ENCODE assay signal across 9 mouse cellular contexts in the genomic region with DNA sequence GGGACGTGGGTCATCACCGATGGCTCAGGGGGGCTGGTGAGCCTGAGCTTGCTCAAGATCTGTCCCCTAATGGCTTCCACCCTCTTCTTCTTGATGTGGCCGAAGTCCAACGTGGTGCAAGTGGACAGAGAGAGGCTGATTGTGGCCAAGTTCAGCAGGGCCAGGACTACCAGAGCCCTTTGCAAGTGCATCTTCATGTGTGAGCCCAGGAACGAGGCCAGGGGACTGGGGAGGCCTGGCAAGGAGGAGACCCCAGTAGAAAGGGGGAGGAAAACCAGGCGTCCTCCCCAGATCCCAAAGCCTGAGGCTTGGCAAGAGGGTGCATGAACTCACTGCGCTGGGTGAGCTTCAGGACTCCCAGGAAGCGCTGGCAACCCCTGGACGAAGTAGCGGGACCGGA. TPM values are rescaled to one million over a fixed set of nuclear protein-coding genes. Genes with fewer than 3 reads are reported as not detected.
DNase-seq lines count a peak whose midpoint lies in the region; ATAC-seq lines count a peak whose summit lies in the region.
"Had no signal": no experiment of that assay in that cellular context is flagged by ENCODE, and none has a peak within 500 bp of the region (broad histone marks: within the 10 kb centered on the region; RNA-seq: fewer than 3 reads in every experiment).

No protein-coding gene starts in this region.

- H3K4me2 ChIP-seq in heart, embryonic 11.5 days, result peak overlapping the region; percentile 88
- peak overlapping the region; percentile 87 for H3K4me2 ChIP-seq in forebrain, embryonic 15.5 days (replicated peaks)
- peak overlapping the region; percentile 71 for H3K4me2 ChIP-seq in liver, embryonic 12.5 days

- no peaks in the 10 kb centered on the region for H3K9me3 ChIP-seq in heart, embryonic 11.5 days (replicated peaks; ENCODE audit: control insufficient read depth, low read length)
- no peaks in the 10 kb centered on the region for H3K9me3 ChIP-seq in forebrain, embryonic 15.5 days
- no peaks in the 10 kb centered on the region for H3K9me3 ChIP-seq in liver, embryonic 12.5 days (replicated peaks)
- H3K9me3 ChIP-seq: G1E had no signal

- peak overlapping the region; percentile 84 for H3K9ac ChIP-seq in heart, embryonic 11.5 days (ENCODE audit: low read depth, low read length)
- peak overlapping the region; percentile 50 for H3K9ac ChIP-seq in forebrain, embryonic 15.5 days (replicated peaks)
- H3K9ac ChIP-seq in liver, embryonic 12.5 days, result no peak overlapping the region

- no peak for ATAC-seq in heart, embryonic 11.5 days (replicated peaks; ENCODE audit: insufficient number of reproducible peaks, low FRiP score, low TSS enrichment)
- ATAC-seq in forebrain, embryonic 15.5 days (replicated peaks), result no peak
- ATAC-seq in liver, embryonic 12.5 days, result no peak
- ATAC-seq in erythroid progenitor cell, adult 5-6 weeks (replicated peaks; ENCODE audit: low FRiP score, poor library complexity, severe bottlenecking), result no peak

- no peaks in the 10 kb centered on the region for H3K36me3 ChIP-seq in heart, embryonic 11.5 days (ENCODE audit: control insufficient read depth, insufficient read depth, low read length)
- H3K36me3 ChIP-seq in forebrain, embryonic 15.5 days, result no peaks in the 10 kb centered on the region
- H3K36me3 ChIP-seq in liver, embryonic 12.5 days, result no peaks in the 10 kb centered on the region
- H3K36me3 ChIP-seq: G1E had no signal

- peak overlapping the region; percentile 60 for H3K4me3 ChIP-seq in heart, embryonic 11.5 days (ENCODE audit: low read depth, low read length)
- peak overlapping the region; percentile 48 for H3K4me3 ChIP-seq in forebrain, embryonic 15.5 days
- peak overlapping the region; percentile 50 for H3K4me3 ChIP-seq in liver, embryonic 12.5 days

- peaks cover 15% of the 10 kb centered on the region for H3K4me1 ChIP-seq in heart, embryonic 11.5 days (ENCODE audit: control insufficient read depth, insufficient read depth, low read length)
- H3K4me1 ChIP-seq in forebrain, embryonic 15.5 days, result peaks cover 30% of the 10 kb centered on the region
- H3K4me1 ChIP-seq in liver, embryonic 12.5 days, result peaks cover under 1% of the 10 kb centered on the region; the same call in 1 of the 2 replicates

- intact Hi-C loops in left cerebral cortex, postnatal 25 days (cut with DNase I), result loop anchor here (2.0 to 10.0 kb wide), 5 partner anchors 55 to 333 kb away; partner anchors contain the start of gene Flvcr2

- no peak for DNase-seq in heart, adult 18-20 months
- peak; percentile 50 for DNase-seq in NIH3T3 (ENCODE audit: low read depth)
- peak; percentile 51 for DNase-seq in testis, postnatal 10 days (ENCODE audit: low spot score)
- DNase-seq in left cerebral cortex, postnatal 25 days (ENCODE audit: low spot score in 2 of 2), result no peak

- H3K27me3 ChIP-seq in heart, embryonic 11.5 days (ENCODE audit: control insufficient read depth, insufficient read depth, low read length), result peaks cover 2% of the 10 kb centered on the region; the same call in 1 of the 2 replicates
- H3K27me3 ChIP-seq in forebrain, embryonic 15.5 days, result peaks cover 4% of the 10 kb centered on the region; the same call in 1 of the 2 replicates
- peaks cover 77% of the 10 kb centered on the region for H3K27me3 ChIP-seq in liver, embryonic 12.5 days (replicated peaks)

- H3K27ac ChIP-seq in heart, embryonic 11.5 days (ENCODE audit: low read depth, low read length), result peak overlapping the region; percentile 22; the same call in 1 of the 2 replicates
- H3K27ac ChIP-seq in forebrain, embryonic 15.5 days (replicated peaks), result peak overlapping the region; percentile 44; the same call in 1 of the 2 replicates
- H3K27ac ChIP-seq in liver, embryonic 12.5 days, result no peak overlapping the region

- WGBS in heart, embryonic 11.5 days (ENCODE audit: insufficient replicate concordance), result 30% methylated on average over 11 of the region's 11 CpGs
- 21% methylated on average over 11 of the region's 11 CpGs for WGBS in forebrain, embryonic 15.5 days
- 39% methylated on average over 11 of the region's 11 CpGs for WGBS in liver, embryonic 12.5 days (ENCODE audit: insufficient replicate concordance)

RNA-seq across cellular contexts. Expression of gene Tgfb3, which starts 1.1 kb away (rescaled TPM):
- 9.2 and 11.8 TPM in 2 replicates for polyA plus RNA-seq in heart, embryonic 11.5 days (2014; fragmentation: Nextera tagmentation; extraction: Ambion mirVana)
- 10 to 100 TPM; 13.1 to 13.5 TPM for total RNA-seq in heart, adult 18-20 months (2021)
- 7.7 and 7.9 TPM in 2 replicates for polyA plus RNA-seq in forebrain, embryonic 15.5 days (2015; fragmentation: Nextera tagmentation; extraction: Ambion mirVana)
- 6.1 and 9.9 TPM in 2 replicates for polyA plus RNA-seq in liver, embryonic 12.5 days (2016; fragmentation: Nextera tagmentation; extraction: Ambion mirVana)
- total RNA-seq in erythroid progenitor cell, adult 5-6 weeks (2015; ENCODE audit: low replicate concordance), result not detected in 2 replicates
- not detected in 2 replicates for total RNA-seq in erythroid progenitor cell, adult 5-6 weeks (2017; ENCODE audit: low replicate concordance)
- 10 to 100 TPM; 13.9 to 15.2 TPM for total RNA-seq in left cerebral cortex, postnatal 25 days (2021)

RNA-seq across cellular contexts. Expression of gene Ift43, which starts 4.6 kb away (rescaled TPM):
- 113 and 124 TPM in 2 replicates for polyA plus RNA-seq in heart, embryonic 11.5 days (2014; fragmentation: Nextera tagmentation; extraction: Ambion mirVana)
- total RNA-seq in heart, adult 18-20 months (2021), result 10 to 100 TPM; 21.5 to 23.9 TPM
- polyA plus RNA-seq in forebrain, embryonic 15.5 days (2015; fragmentation: Nextera tagmentation; extraction: Ambion mirVana), result 74.6 and 82.8 TPM in 2 replicates
- 12.3 and 12.9 TPM in 2 replicates for polyA plus RNA-seq in liver, embryonic 12.5 days (2016; fragmentation: Nextera tagmentation; extraction: Ambion mirVana)
- not detected in 2 replicates for total RNA-seq in erythroid progenitor cell, adult 5-6 weeks (2015; ENCODE audit: low replicate concordance)
- total RNA-seq in erythroid progenitor cell, adult 5-6 weeks (2017; ENCODE audit: low replicate concordance), result not detected in 2 replicates
- total RNA-seq in left cerebral cortex, postnatal 25 days (2021), result 10 to 100 TPM; 11.7 to 13.1 TPM

Comparison
In these comparisons a context has a peak if more than half of its experiments do, and no peak if none do; other contexts are left out.
1. DNase-seq: peak in NIH3T3 (single experiment) and testis, postnatal 10 days (single experiment); none in heart, adult 18-20 months (0 of 2) and left cerebral cortex, postnatal 25 days (0 of 2).
2. RNA of gene Tgfb3, which starts 1.1 kb away (total RNA-seq): 13.9 to 15.2 TPM in left cerebral cortex, postnatal 25 days and 13.1 to 13.5 TPM in heart, adult 18-20 months; not detected in erythroid progenitor cell, adult 5-6 weeks; every median in the first group is over 10 times any median in the second.
3. RNA of gene Ift43, which starts 4.6 kb away (total RNA-seq): 21.5 to 23.9 TPM in heart, adult 18-20 months and 11.7 to 13.1 TPM in left cerebral cortex, postnatal 25 days; not detected in erythroid progenitor cell, adult 5-6 weeks; every median in the first group is over 10 times any median in the second.
4. Peak in every context shown above with its lines, with median percentiles within 50 percentile points of each other: H3K4me2 ChIP-seq and H3K4me3 ChIP-seq.